Mouse (Mus musculus) cerebellum, postnatal 4 days (tissue): Measurements from ENCODE around the gene Nppc.

ENCODE experiments used
- DNase-seq, 2 experiments: peaks; one replicate each; pipeline ENCODE4 v3.0.0; 2022; ENCODE audit warnings: low spot score in 2 of 2, mixed read lengths in 1 of 2

The Nppc gene

GRCm38 (mm10) chr1:86670279-86671038, at the start of gene Nppc:
Gene Nppc (minus strand): TSS chr1:86670571.
- peak in 1 of 2 experiments; percentile 52 for DNase-seq

DNA sequence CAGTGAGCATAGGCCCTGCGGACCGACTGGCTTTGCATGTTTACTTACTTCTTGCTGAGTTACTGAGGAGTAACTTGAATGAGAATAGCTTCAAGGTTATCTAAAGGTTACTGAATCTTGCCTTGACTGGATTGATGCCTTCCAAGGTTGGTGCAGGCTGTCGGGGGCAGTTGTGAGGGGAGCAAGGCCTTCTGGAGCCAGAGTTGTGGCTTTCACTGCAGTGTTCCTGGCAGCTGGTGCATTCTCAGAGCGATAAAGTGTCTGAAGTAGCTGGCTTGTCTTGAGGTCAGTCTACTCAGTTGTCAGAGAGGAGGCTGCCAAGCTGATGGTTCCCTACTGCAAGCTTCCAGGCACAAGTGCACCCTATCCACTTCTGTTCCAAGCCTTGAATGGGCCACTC, 49.0 kb upstream of the Nppc start:
- no peak for DNase-seq

DNA sequence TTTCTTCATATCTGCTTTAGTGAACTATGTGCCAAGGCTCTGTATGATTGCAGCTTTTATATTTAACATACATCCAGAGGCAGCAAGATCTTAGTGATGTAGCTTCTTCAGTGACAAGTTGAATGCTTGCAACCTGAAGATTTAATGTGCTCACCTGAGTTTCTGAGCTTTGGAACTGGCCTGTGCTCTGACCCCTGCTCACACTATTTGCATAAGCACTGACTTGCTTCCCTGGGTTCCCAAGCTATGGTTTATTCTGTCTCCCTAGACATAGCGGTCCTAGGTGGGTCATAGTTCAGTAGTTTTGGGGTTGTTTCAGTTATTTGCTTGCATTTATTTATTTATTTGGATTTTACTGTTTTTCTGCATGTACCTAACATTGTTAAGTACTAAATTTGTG, 47.8 kb upstream of the Nppc start:
- no peak for DNase-seq

GRCm38 (mm10) chr1:86713054-86713453, 42.7 kb upstream of the Nppc start:
- DNase-seq: no peak

- no peak for DNase-seq
Measured at GRCm38 (mm10) chr1:86712045-86712444, 41.7 kb upstream of the Nppc start.

DNA sequence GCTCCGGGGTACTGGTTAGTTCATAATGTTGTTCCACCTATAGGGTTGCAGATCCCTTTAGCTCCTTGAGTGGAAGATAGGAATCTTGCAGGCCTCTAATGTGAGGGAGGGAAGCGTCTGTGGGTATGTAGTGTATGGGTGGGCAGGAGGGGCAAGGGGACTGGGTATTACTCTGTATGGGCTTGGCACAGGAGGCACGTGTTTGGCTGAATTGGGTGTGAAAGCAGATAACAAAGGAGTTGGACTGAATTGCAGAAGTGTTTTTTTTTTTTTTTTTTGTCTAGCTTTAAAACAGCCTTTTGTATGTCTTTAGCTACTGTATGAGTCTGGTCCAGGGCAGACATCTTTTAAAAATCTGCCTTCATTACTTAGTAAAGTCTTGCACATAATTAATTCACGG, 39.2 kb upstream of the Nppc start:
- DNase-seq: no peak

DNA sequence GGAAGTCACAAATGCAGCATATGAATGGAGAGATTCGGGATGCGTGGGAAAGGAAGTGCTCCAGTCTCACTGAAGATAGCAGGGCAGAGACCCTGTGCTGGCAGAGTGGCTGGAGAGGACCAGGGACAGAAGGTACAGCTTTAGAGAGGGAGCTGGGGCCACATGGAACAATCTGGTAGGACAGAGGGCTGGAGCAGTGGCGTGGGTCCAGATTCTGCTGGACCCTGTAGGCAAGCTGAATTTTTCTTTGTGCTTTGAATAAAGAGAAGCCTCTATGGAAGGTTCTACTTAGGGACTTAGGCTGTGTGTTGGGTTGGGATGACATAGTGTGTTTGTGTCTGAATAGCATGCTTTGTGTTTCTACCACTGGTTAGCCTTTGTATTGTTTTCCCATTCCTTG, 35.1 kb upstream of the Nppc start:
- DNase-seq: no peak

- DNase-seq: no peak
Measured at GRCm38 (mm10) chr1:86703965-86704326, 33.6 kb upstream of the Nppc start.

DNA sequence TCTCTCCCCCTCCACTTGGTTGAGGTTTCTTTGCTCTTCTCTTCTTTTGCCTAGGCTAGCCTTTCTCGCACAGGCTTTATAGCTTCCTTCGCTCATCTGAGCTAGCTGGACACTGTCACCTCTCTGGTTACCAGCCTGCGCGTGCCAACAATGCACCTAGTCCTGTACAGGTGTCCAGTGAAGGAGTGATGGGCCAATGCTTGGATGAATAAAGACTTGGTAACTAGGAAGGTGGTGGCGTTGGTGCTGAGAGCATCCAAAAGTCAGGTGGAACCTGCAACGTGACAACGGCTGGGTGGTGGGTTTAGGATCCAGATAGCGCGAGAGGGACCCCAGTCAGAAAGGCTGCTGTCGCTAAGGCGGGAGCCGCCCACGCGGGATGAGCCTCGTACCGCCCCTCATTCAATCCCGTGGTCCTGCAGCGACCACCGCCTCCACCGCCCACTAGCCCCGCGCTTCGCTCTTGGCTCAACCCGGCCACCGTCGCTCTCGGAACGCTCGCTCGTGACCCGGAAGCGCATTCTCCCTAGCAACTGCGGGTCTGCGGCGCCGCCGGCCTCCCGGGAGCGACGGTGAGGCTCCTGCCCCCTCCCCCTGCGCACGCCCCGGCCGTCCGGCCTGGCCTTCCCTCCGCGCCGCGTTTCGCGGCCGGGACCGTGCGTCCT, 33.1 kb upstream of the Nppc start, which contains the start of gene Dis3l2:
Gene Dis3l2 (plus strand): TSS at position 509 of the 665 bp plus-strand sequence.
- DNase-seq: peak; percentile 82 to 88

DNA sequence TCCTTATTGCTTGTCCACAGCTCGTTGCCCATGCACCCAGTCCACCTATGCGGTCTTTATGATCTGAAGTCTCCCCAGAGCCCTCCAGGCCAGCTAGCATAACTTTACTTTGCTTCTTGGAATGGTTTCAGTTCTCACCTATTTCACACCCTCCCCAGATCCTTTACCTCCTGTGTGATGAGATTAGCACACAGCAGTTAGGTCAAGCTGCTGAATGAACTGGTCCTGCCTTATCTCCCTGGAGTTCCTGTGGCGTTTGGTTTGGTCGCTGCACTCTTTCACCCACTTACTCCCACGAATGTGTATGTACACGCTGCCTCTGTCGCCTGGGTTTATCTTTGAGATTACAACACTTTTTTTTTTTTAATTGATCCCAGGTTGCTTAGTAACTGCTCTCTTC, 30.0 kb upstream of the Nppc start:
- no peak for DNase-seq

GRCm38 (mm10) chr1:86699346-86700136, 29.2 kb upstream of the Nppc start:
- DNase-seq: no peak

- no peak for DNase-seq
Measured at GRCm38 (mm10) chr1:86698721-86699120, 28.4 kb upstream of the Nppc start.

DNA sequence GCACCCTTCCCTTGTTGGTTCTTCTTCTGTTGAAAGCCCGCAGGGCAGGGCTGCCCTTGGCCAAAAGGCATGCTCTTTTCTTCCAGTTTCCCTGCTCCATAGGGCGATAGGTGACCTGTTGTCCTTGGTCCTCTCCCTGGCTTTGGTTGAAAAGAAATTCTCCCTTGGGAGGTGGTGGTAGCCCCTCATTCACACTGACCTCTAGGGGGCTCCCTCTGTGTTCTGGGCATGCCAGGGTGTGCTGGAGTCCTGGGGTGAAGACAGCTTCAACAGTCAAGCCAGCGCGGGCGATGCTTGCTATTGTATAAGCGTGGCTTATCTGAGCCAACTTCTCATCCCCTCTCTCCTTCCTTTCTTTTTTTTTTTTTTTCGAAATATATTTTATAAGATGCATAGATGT, 26.6 kb upstream of the Nppc start:
- DNase-seq: no peak

GRCm38 (mm10) chr1:86691027-86691426, 20.7 kb upstream of the Nppc start:
- DNase-seq: no peak

DNA sequence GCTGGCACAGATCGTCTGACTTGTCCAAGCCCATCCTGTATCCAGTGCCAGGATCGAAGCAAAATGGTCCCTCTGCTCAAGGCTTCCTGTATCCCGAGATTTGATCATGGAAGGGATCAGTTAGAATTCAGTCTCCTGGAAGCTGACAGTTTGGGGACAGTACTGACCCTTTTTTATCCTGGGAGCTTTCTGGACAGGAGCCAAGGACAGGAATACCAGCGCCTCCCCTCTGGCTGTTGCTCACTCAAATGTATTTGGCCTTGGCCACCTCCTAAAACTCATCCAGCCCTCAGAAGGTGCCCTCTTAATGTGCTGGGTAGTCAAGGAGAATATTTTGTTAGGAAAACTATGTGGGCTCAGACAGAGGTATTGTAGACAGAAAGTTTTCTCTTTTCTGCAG, 16.9 kb upstream of the Nppc start:
- DNase-seq: no peak

DNA sequence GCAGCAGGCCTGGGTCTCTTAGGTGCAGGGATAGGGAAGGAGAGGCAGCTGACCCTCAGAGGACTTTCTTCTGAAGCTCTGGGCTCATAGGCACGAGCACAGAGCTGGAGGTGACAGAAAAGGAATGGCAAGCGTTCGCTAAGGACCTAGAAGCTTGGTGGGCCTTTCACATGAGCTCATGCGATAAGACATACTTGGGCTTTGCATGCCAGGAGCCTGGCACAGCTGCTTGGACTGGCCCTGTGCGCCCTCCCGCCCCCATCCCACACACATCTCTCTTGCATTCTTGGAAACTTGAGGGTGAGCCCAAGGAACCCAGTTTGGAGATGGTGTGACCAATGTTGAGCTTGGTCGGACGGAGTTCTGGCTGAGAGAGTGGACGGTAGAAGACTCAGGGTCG, 8.3 kb upstream of the Nppc start:
- DNase-seq: no peak

GRCm38 (mm10) chr1:86677624-86678023, 7.3 kb upstream of the Nppc start:
- DNase-seq: no peak

DNA sequence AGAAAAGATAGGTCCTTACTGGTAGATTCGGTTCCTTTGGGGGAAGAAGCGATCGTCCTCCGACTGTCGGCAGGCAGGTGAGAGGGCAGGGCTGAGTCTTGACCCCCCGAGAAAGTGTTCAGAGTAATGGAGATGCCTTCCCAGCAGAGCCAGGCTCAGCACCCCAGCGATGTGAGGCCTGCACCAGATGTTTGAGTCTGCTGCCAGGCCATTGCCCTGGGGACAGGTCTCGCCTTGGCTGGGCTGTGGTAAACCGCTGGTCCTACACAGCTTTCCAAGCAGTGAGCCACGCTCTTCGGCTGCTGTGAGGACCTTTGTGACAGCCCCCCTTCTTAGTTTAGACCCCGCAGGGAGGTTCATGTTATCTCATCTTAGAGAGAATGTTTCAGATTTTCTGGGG, 4.8 kb upstream of the Nppc start:
- DNase-seq: no peak

DNA sequence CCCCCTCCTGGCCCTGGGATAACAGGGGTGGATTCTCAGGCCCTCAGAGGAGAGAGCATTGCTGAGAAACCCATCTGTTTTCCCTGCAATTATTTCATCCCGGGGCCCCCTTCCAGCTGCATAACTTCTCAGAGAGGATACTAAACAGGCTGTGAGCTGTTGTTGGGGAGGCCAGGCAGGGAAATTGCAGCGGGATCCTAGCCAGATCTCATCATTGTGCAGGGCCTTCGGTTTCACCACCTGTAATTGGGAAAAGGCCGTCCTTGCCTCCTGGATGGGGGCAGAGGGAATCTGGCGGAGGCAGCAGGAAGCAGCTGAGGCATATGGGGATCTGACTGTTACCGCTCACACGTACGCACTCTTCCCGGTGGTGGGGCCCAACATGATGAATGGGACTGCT, 4.0 kb upstream of the Nppc start:
- DNase-seq: no peak

GRCm38 (mm10) chr1:86669552-86670273, 658 bp downstream of the Nppc start:
- DNase-seq: peak; percentile 46 to 65

GRCm38 (mm10) chr1:86665091-86665490, 5.3 kb downstream of the Nppc start:
- DNase-seq: no peak

DNA sequence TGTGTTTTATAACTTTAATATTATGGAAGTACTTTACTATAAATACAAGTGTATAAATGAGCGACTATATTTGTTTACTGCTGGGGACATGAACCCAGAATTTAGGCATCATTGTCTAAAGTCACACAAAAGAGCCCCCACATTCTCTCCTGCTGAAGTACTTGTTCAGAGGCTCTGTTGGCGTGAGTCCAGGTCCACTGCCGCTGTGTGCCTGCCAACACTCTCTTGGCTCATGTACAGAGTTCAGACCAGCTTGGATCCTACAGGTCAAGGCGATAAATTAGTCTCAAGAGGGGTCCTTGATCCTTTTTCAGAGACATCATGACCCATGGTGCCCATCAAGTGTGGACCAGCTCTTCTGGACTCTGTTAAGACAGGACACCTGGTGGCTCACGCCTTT, 13.3 kb downstream of the Nppc start:
- peak in 1 of 2 experiments; percentile 32 for DNase-seq
